Mouse (Mus musculus) WW6 (cell line): ENCODE data around the gene Ryr2.
"Not testable (repeated sequence)": the region's sequence is repeated elsewhere in the genome, so short reads cannot be mapped to it uniquely, and the experiment has no call there.

Experiments
- DNase-seq: peaks from one replicate; pipeline ENCODE4 v3.0.0-alpha.2; 2013; ENCODE audit warnings: low read depth, low spot score

The Ryr2 gene

DNA sequence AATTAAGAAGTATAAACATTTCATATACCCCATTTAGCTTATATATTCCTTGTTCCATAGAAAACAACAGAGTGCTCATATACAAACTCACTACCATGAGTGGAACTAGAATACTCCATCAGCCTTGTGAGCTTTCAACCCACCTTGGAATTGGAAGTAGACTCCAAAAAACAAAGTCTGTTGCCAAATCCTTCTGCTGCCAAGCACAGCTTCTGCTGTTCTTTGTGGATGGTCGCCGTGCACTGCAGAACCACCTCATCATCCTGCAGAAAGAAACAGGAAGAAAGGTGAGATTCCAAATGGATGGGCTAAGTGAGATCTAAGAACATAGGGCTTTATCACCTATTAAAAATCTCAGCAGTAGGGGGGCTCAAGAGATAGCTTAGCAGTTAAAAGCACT lies 161.0 kb downstream of the Ryr2 start:
- no peak for DNase-seq

DNA sequence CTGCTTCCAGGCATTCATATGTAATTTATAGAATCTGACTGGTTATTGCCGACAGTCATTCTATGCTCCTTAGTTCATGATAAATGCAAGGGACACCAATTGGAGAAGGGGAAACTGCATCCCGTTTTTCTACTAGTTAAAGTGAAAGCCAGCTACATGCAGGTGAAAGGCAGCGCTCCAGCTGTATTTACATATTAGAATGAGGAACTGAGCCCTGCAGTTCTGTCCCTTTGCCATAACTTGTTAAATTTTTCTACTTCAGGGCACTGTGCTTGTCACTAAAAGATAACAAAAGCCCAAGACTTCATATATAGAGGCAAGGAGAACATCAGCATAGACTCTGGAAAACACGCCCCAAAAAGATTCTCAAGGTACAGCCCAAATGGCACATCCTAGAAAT lies 165.0 kb downstream of the Ryr2 start:
- DNase-seq = no peak

DNA sequence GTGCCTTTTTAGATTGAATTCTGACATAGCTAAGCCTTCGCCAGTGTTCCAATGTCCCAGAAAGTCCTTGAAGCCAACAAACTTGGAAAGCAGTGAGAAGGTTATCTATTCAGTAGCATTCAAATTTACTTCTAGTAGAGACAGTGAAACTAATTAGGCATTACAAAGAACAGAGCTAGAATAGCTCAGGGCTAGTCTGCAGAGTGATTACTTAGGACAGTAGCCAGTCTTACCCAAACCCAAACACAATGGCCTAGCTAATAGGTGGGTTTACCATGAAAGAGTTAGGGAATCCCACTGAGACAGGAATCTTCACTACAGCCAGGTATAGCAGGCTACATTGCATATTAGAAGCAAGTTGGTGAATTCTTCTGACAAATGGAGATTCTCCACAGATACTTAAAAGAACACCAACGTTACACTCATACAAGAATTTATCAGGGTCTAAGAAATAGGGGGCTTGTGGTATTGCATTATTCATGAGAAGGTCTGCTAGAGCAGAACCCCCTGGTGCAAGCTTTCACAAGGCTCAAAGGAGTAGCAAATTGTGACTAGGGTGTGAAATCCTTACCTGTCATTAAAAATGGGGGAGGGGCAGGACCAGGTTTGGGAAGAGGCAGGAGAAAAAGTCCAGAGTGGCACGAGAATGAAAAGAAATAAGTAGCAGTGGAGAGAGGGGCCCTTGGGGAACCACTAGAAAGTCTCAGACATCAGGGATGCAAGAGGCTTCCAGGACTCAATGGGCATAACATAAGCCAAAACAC lies 172.3 kb downstream of the Ryr2 start:
- not testable (repeated sequence) for DNase-seq

DNA sequence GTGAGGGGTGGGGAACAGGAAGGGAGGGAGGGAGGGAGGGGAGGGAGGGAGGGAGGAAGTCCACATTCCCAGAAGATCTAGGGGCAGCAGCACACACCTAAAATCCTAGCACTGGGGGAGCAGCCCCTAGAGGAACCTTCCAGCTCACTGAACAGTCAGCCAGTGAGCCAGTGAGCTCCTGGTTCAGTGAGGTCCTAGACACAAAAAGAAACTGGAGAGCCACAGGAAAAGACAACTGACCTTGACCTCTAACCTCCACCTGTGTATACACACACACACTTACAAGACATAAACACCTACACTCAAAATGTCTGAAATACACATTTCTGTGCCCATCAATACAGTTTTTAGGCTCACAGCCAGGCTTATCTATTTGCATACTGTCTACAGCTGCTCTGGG lies 173.4 kb downstream of the Ryr2 start:
- no peak for DNase-seq

DNA sequence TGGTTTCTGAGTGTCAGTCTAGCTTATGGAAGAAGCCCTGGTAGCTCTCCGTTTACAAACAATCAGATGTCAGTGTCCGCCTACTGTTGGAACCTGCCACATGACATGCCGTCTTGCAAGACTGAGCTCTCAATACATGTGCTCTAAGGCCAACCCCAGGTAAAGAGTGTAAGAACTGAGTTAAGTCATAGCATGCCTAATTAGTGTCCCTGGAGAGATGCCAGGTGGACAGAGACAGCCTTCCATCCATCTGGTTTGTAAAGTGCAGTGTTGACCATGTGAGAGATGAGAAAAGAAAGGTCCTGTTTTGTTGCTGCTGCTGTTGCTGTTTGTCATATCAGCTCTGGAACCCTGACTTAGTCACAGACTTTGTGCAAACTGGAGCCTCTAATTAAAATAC lies 178.0 kb downstream of the Ryr2 start:
- no peak for DNase-seq

DNA sequence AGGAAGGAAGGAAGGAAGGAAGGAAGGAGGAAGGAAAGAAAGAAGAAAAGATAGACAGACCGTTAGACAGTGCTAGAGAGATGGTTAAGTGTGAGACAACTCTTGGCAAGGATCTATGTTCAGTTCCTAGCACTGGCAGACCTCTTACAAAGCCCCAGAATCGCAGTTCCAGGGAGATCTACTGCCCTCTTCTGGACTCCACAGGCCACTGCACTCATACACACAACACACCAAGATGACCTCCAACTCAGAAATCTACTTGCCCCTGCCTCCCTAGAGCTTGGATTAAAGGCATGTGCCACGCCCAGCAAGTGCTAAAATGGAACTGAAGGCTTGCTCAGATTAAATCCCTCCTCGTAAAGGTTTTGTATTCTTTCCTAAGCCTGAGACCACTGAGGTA lies 179.0 kb downstream of the Ryr2 start:
- DNase-seq = no peak

DNA sequence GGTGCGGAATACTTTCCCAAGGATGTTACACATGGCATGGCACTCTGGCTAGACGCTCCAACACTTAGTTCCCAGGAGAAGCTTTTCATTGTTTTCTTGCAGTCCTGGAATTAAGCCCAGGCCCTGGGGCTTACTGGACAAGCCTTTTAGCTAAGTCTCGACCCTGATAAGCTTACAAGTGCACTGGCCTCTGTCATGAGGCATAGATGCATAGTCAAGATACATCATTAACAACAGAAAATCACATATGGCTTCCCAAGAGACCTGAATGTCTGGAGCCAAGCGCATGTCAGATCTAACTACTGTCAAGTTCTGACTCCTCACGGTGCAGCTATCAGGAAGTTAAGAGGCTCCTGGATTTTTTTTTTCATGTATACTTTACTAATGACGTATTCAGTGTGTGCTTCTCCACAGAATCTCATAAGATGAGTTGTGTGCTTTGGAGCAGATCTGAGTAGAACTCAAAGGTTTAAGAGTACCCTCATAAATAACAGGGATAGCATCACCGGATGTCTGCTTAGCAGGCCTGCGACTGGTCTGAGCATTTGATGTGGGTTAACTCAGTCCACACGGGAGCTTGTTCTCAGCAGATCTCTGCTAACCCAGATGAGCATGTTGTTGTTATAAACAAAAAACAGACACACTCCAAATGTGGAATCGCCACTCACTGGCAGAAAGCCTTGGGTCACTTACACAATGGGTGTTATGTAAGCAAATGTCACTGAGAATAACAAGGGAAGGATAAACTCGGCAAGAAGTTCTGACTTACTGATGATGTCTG lies 179.8 kb downstream of the Ryr2 start:
- DNase-seq = no peak

DNA sequence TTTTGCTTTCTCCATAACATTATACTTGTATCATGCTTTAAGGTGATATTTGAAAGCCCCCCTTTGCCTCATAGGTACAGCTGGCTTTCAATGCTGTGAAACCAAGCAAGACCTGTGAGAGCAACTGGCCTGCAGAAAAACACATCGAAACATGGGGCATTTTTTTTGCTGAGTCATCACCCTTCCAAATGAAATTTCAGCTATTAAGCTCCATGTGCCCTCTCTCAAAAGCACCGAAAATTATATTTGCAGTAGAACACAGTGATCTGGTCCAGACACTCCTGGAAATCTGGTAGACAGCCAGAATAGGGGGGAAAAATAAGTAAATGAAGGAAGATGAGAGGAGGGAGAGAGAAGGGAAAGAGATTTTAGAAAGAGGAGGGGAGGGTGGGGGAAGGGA lies 180.5 kb downstream of the Ryr2 start:
- no peak for DNase-seq

DNA sequence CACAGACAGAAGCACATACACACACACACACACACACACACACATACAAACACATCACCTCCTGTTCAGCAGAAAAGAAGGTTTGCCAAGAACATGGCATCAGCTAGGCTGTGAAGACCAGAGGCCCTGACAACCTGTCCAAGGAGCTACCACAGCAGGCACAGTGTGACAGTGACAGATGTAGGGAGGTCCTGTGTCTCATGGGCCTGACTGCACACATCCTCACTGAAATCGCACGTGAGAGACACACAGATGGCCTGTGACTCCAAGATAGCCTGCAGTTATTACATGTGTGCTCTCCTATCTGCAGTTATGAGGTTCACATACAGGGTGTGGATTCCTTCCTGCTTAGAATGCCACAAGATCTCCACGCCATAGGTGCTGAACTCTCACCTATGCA lies 182.0 kb downstream of the Ryr2 start:
- DNase-seq = no peak

DNA sequence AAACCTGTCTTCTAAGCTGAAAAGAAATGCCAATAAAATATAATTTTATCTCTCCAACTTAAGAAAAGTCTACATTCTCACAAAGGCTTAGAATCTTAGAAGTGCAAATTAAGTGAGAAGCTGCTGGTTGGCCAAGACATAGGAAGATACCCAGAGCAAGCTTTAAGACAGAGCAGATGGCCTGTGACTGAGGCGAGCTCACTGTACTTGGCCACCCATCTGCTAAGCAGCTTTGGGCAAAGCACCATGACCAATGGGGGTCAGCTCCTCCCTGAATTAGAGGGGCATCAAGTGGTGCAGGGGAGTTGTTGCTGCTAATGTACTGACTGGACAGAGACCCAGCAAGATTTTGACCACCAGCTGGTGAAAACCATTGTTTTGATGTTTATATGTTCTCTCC lies 186.2 kb downstream of the Ryr2 start:
- no peak for DNase-seq

DNA sequence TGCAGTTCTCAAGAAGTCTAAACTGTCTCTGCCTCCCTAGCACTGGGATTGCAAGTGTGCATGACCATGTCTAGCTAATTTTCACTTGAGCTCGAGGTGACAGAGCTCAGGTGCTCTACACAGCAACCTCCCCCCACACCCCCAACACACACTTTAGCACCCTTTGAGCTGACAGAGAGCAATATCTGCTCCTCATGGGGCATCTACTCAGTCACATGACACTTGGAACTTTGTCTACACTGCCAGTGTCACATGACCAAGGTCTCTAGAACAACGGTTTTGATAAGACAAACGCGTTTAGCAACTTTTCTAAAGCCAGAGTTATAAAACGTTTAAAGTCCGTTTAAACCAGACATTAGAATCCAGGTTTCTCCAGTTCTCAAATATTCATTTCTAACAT lies 187.3 kb downstream of the Ryr2 start:
- no peak for DNase-seq

DNA sequence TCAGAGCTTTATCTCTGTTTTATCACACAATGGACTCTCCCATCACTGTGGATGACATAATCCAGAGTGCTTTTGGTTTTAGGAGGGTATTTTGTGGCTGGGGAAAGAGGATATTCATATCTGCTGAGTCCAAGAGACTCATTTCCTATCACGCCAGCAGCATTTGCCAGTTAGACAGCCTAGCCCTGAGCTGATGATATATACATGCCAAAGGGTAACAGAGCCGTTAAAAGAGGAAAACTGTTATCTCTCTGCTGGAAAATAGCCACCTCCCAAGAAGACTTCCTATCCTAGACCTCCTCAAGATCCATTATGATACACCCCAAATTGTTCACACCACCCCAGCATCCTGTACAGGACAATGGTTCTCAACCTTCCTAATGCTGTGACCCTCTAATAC lies 191.1 kb downstream of the Ryr2 start:
- DNase-seq = no peak

DNA sequence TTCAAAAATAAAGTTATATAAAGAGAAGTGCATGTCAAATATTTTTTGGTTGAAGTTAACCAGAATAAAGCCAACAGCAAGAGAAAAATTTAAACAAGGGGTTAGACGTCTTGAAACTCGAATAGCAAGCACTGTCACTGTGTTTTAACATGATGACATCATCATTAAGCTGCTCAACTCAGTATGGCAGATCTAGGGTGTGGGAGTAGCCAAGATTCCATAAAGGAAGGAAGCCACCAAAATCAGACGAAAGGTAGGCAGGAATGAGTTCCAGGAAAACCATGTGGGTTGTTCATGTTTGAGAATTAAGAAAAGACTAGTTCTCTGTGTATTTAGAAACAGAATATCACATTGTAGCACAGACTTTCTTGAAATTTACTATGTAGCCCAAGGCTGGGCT lies 192.1 kb downstream of the Ryr2 start:
- DNase-seq = no peak

DNA sequence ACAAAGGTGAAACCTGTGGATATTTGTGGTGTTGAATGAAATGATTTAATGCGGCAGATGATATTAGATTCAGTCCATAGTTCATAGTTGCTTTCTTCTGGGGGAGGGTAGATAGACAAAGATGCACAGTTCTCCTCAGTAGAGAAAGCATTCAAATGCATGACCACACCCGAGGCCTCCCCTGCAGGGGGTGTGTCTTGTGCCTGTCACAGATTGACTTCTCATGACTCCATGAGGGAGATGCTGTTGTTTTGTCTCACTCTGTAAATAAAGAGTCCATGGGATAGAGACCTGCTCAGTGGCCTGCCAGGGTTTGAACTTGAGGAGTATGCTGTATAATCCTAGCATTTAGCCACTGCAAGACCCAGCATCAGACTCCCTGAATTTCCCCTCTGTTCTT lies 194.5 kb downstream of the Ryr2 start:
- no peak for DNase-seq

DNA sequence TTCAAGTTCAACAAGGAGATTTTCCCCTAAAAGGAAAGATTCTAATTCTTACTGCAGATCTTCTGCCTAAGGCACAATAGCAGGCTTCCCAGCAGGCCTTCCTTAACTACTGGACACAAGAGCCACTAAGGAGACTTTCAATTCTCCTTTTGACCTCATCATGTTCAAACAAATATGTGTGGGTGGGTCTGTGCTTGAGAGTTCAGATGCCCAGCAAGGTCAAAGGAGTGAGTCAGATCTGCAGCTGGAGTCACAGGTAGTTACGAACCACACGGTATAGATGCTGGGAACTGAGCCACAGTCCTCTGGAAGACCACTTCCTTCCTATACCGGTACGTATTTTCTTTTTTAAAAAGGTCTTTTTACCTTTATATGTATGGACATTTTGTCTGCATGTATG lies 198.6 kb downstream of the Ryr2 start:
- no peak for DNase-seq

DNA sequence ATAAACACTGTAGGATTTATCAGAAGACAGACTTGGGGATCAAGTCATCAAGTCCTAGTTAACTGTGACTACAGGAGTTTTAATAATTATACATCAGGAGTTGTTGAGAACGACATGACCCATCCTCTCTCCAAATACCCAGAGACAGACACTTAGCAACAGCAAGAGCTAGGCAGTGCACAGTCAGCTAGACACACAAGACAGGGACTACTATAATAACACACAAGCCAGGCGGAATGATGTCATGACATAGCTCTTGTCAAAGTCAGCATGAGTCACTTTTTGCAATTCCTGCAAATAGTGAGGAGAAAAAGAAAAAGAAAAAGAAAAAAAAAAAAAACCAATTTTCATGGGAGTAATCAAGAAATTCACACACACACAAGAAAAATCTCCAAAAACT lies 201.6 kb downstream of the Ryr2 start:
- no peak for DNase-seq

DNA sequence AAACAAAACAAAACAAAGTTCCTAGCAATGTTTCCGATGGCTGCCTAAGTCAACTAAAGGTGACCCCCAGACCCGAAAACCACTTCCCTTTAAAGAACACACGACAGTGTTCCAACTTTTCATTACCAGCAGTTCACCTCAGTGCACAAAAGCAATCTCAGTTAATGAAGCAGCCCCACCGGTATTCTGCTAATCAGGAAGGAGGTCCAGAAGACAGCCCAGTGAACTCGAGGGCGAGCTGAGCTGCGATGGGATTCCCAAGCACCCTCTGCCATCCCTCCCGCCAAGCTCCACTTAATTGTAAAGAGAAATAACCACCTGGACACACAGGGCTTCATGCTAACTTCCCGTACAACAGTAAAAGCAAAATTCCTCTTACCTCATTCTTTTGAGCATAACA lies 203.5 kb downstream of the Ryr2 start:
- no peak for DNase-seq

DNA sequence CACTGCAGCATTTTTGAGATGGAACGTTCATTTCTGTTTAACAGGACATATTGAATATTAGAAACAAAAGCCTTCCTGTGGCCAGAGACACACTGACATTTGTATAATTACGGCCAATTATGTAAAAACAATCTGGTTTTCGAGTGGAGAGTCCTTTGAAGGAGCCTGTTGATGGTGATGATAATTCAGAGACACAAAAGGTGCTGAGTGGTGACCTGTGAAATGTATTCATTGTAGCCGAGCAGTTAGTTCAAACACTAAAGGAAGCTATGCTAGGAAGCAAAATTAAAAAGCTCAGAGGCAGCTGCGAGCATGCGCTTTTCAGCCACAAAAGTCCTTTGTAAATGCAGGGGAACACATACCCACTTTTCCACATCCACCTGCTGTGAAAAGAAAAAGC lies 203.9 kb downstream of the Ryr2 start:
- DNase-seq = no peak

DNA sequence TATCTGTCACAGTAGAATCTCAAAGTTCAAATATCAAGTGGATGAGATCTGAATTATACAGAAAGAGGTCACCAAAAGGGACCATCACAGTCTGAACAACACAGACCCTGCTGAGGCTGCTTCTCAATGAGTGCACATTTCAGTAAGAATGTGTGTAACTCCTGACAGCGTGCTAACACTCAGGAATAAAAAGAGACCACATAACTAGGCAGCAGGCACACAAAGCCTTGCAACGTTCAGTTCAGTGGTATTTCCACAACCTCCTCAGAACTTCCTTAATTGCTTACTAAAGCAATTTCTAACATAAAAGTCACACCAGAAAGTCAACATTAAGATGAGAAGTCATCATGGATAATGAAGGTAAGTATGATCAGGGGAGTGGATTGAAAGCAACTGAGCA lies 206.1 kb downstream of the Ryr2 start:
- no peak for DNase-seq

DNA sequence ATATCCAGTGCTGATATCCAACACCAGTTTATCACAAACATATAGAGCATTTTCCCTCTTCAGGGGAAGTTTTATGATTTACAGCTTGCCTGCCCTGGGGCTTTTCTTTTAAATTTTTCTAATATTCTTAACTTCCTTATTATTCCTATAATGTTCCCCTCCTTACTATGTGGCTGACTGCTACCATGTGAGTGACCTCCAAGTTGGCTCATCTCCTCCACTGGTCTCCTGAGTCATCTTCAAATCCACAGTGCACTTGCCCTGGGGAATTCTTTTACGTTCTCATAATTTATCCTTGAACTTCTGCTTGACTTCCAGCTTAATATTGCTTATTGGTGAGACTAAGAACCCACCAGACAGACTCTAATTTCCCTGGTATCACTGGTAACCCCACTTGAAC lies 211.1 kb downstream of the Ryr2 start:
- DNase-seq = no peak

DNA sequence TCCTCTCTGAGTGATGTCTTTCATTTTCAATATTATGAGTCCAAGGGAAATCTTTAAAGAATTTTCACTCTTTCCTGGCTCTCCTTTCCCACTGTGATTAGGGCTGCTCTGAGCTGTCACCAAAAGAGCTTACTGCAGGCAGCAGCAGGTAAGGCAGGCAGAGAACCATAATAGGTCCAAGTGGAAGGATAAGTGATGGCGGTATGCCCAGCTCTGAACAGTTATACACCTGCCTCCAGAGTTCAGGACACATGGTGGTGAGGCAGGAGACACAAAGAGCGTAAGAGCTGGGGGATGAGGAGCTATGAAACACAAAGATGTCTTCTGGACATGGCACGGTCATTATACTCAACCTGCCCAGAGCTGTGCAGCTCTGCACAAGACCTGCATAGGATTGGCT lies 215.0 kb downstream of the Ryr2 start:
- DNase-seq = no peak

DNA sequence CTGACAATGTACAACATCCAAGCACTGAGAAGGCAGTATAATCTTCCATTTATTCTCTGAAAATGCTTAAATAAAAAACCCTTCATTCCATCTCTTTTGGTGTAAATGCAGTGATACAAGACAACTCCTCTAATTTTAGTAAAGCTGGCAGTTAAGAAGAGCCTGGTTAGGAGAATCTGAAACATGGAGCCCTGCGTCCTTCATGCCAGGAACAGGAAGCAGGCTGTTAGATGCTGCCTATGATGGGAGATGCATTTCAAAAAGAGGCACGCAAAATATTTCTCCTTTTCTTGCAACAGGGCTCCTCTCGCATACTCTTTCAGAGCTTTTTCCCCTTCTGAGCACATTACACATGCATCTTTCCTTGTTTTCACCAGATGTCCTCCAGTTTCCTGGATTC lies 215.6 kb downstream of the Ryr2 start:
- no peak for DNase-seq

DNA sequence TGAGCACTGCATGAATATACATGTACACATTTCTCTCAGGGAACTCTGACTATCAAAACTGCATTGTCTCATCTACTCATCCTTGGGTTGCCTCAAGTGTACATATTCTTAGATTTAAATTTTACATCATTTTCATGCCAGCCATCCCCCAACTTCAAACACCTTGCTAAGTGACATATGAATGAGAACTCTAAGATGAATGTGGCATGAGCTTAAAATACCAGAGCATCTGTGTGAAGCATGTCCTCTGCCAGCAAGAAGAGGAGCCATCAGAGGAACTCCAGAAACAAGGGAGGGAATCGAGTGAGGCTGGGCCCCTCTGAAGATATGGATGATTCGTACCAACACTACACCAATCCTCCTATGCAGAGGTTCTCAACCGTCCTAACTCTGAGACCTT lies 222.6 kb downstream of the Ryr2 start:
- DNase-seq = no peak
